Mouse (Mus musculus): ENCODE results near the gene Prkch.

DNA sequence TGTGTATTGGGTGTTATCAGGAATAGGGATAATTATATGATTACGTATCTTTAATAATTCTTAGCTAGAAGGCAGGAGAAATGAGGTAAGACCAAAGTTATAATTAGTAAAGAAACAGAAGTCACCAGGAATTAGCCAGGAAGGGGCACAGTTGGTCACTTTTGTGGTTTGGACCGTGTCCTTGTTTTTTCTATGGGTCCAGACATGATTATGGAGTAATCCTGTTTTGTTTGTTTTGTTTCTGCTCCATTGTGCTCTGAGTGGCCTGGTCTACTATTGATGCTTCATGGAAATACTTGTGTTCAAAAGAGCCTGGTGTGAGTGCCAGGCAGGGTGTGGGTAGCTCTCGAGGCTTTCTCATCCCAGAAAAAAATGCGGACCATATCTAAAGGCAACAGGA is 230.9 kb downstream of the Prkch start:
- TF ChIP-seq CTCF (IDR thresholded peaks at IDR 0.05; ENCODE audit: borderline replicate concordance, extremely low read depth, insufficient read depth, insufficient read length) = no peak
- no peak for TF ChIP-seq POLR2A (IDR thresholded peaks at IDR 0.05; ENCODE audit: borderline replicate concordance, extremely low read depth, insufficient read depth, insufficient read length, poor library complexity, severe bottlenecking)

All from brain, embryonic 14.5 days (tissue).